Mouse (Mus musculus) CH12.LX (cell line): ENCODE measurements around the gene Tmprss3. TPM values are rescaled to one million over a fixed set of nuclear protein-coding genes. Genes with fewer than 3 reads are reported as not detected.

Source experiments
- DNase-seq: peaks from one replicate; pipeline ENCODE4 v3.0.0-alpha.2; 2013; ENCODE audit errors: extremely low read depth
- H3K27ac ChIP-seq: 2 replicates; pipeline ENCODE4 v1.5.1; 2012; ENCODE audit warnings: low read depth, mild to moderate bottlenecking, control low read depth, moderate library complexity; ENCODE audit not compliant: insufficient read depth
- H3K27me3 ChIP-seq: replicated peaks from 2 replicates; pipeline ENCODE3; 2012; ENCODE audit warnings: inconsistent platforms
- H3K36me3 ChIP-seq, 2 experiments: replicated peaks in 1 of 2; 2 replicates each; pipeline versions ENCODE3 to v1.6.1; 2012; ENCODE audit warnings: inconsistent platforms in 1 of 2, low read length in 1 of 2, mild to moderate bottlenecking in 1 of 2, mixed read lengths in 1 of 2, moderate library complexity in 1 of 2; ENCODE audit not compliant: control insufficient read depth in 1 of 2, insufficient read depth in 1 of 2
- H3K4me1 ChIP-seq, 2 experiments: 2 replicates each; pipeline ENCODE4 v1.6.1; 2012; ENCODE audit warnings: inconsistent platforms in 1 of 2, moderate library complexity in 1 of 2; ENCODE audit not compliant: insufficient read depth in 2 of 2, control insufficient read depth in 1 of 2
- H3K4me2 ChIP-seq: 2 replicates; pipeline ENCODE4 v1.6.1; 2012; ENCODE audit warnings: low read depth, mild to moderate bottlenecking, control low read depth; ENCODE audit not compliant: poor library complexity, insufficient read depth, severe bottlenecking
- H3K4me3 ChIP-seq, 3 experiments: fragments of 150-350 bp in 1 of 3; sonication (generic) in 1 of 3; replicated peaks in 1 of 3; 2 replicates each; pipeline versions ENCODE3 to v1.5.1; 2011 to 2012; ENCODE audit warnings: low read depth in 2 of 3, low read length in 2 of 3, mild to moderate bottlenecking in 2 of 3, moderate library complexity in 2 of 3, control low read depth in 1 of 3, improper control_type of control experiment in 1 of 3, inconsistent platforms in 1 of 3, mixed read lengths in 1 of 3; ENCODE audit not compliant: poor library complexity in 1 of 3
- H3K79me2 ChIP-seq: replicated peaks from 2 replicates; pipeline ENCODE4 v1.6.1; 2012; ENCODE audit warnings: mild to moderate bottlenecking, moderate library complexity; ENCODE audit not compliant: control insufficient read depth, poor library complexity, insufficient read depth, severe bottlenecking; ENCODE audit errors: extremely low read depth
- H3K9ac ChIP-seq: 2 replicates; pipeline ENCODE4 v1.6.1; 2012; ENCODE audit warnings: low read depth, mild to moderate bottlenecking, control low read depth, moderate library complexity; ENCODE audit not compliant: insufficient read depth
- H3K9me3 ChIP-seq: replicated peaks from 2 replicates; pipeline ENCODE3; 2012; ENCODE audit warnings: low read length, inconsistent platforms, mixed read lengths
- BHLHE40 ChIP-seq: IDR thresholded peaks from 2 replicates; pipeline ENCODE4 v1.6.1; 2011; ENCODE audit warnings: mild to moderate bottlenecking, low read depth, low read length, improper control_type of control experiment
- CHD1 ChIP-seq: IDR thresholded peaks from 2 replicates; pipeline ENCODE4 v1.6.1; 2012; ENCODE audit warnings: low read depth, low read length, improper control_type of control experiment, inconsistent platforms
- CHD2 ChIP-seq: IDR thresholded peaks from 2 replicates; pipeline ENCODE4 v1.6.1; 2011; ENCODE audit warnings: low read length, improper control_type of control experiment
- CTCF ChIP-seq, 2 experiments: IDR thresholded peaks in 1 of 2; conservative IDR thresholded peaks in 1 of 2; 2 replicates each; pipeline ENCODE4 v1.5.1; 2011 to 2012; ENCODE audit warnings: low read depth in 2 of 2, low read length in 2 of 2, improper control_type of control experiment in 1 of 2, inconsistent platforms in 1 of 2, mild to moderate bottlenecking in 1 of 2, moderate library complexity in 1 of 2
- E2F4 ChIP-seq: IDR thresholded peaks from 2 replicates; pipeline ENCODE4 v1.6.1; 2011; ENCODE audit warnings: low read depth, low read length, improper control_type of control experiment; ENCODE audit not compliant: insufficient replicate concordance
- ELF1 ChIP-seq: IDR thresholded peaks from 2 replicates; pipeline ENCODE4 v1.6.1; 2014; ENCODE audit warnings: low read depth, mild to moderate bottlenecking, inconsistent platforms, low read length, improper control_type of control experiment
- EP300 ChIP-seq: IDR thresholded peaks from 2 replicates; pipeline ENCODE4 v1.6.1; 2011; ENCODE audit warnings: low read length, improper control_type of control experiment
- GABPA ChIP-seq: IDR thresholded peaks from 2 replicates; pipeline ENCODE4 v1.6.1; 2012; ENCODE audit warnings: low read depth, low read length, improper control_type of control experiment, inconsistent platforms; ENCODE audit not compliant: insufficient replicate concordance
- HCFC1 ChIP-seq: IDR thresholded peaks from 2 replicates; pipeline ENCODE4 v1.6.1; 2012; ENCODE audit warnings: low read depth, mild to moderate bottlenecking, inconsistent platforms, low read length, improper control_type of control experiment
- IRF4 ChIP-seq: IDR thresholded peaks from 2 replicates; pipeline ENCODE4 v1.6.1; 2014; ENCODE audit warnings: low read depth, mild to moderate bottlenecking, inconsistent platforms, low read length, improper control_type of control experiment
- JUN ChIP-seq: IDR thresholded peaks from 2 replicates; pipeline ENCODE4 v1.6.1; 2011; ENCODE audit warnings: low read depth, mild to moderate bottlenecking, low read length, improper control_type of control experiment, moderate library complexity; ENCODE audit not compliant: insufficient read depth
- JUND ChIP-seq: conservative IDR thresholded peaks from 2 replicates; pipeline ENCODE4 v1.6.1; 2011; ENCODE audit warnings: low read depth, low read length, improper control_type of control experiment
- KAT2A ChIP-seq: IDR thresholded peaks from 2 replicates; pipeline ENCODE4 v1.6.1; 2012; ENCODE audit warnings: low read length, improper control_type of control experiment, inconsistent platforms; ENCODE audit not compliant: insufficient replicate concordance
- MAFK ChIP-seq: IDR thresholded peaks from 2 replicates; pipeline ENCODE4 v1.6.1; 2011; ENCODE audit warnings: low read length, improper control_type of control experiment; ENCODE audit not compliant: insufficient replicate concordance
- MAX ChIP-seq: IDR thresholded peaks from 2 replicates; pipeline ENCODE4 v1.6.1; 2011; ENCODE audit warnings: low read length, improper control_type of control experiment
- MXI1 ChIP-seq: IDR thresholded peaks from 2 replicates; pipeline ENCODE4 v1.6.1; 2011; ENCODE audit warnings: mild to moderate bottlenecking, low read depth, low read length, improper control_type of control experiment
- PAX5 ChIP-seq: IDR thresholded peaks from 2 replicates; pipeline ENCODE4 v1.6.1; 2012; ENCODE audit warnings: low read length, inconsistent platforms, mixed read lengths
- POLR2A ChIP-seq: IDR thresholded peaks from 2 replicates; pipeline ENCODE4 v1.6.1; 2011; ENCODE audit warnings: low read depth, mild to moderate bottlenecking, improper control_type of control experiment, low read length
- RAD21 ChIP-seq: IDR thresholded peaks from 2 replicates; pipeline ENCODE4 v1.6.1; 2011; ENCODE audit warnings: low read depth, mild to moderate bottlenecking, low read length, improper control_type of control experiment, moderate library complexity
- SMC3 ChIP-seq: IDR thresholded peaks from 2 replicates; pipeline ENCODE4 v1.6.1; 2011; ENCODE audit warnings: low read depth, low read length, improper control_type of control experiment
- USF2 ChIP-seq: conservative IDR thresholded peaks from 2 replicates; pipeline ENCODE4 v1.6.1; 2011; ENCODE audit warnings: low read depth, low read length, improper control_type of control experiment
- ZC3H11A ChIP-seq: IDR thresholded peaks from 2 replicates; pipeline ENCODE4 v1.6.1; 2012; ENCODE audit warnings: low read depth, mild to moderate bottlenecking, inconsistent platforms, low read length, improper control_type of control experiment
- ZMIZ1 ChIP-seq: IDR thresholded peaks from 2 replicates; pipeline ENCODE4 v1.6.1; 2012; ENCODE audit warnings: low read depth, mild to moderate bottlenecking, inconsistent platforms, low read length, improper control_type of control experiment
- ZNF384 ChIP-seq: IDR thresholded peaks from 2 replicates; pipeline ENCODE4 v1.6.1; 2012; ENCODE audit warnings: low read depth, low read length, improper control_type of control experiment, inconsistent platforms
- dilution Hi-C: fragments of 300-500 bp; cut with MboI; formaldehyde crosslinking; loops from 2 replicates; pipeline ENCODE4 v1.14.3; 2020; ENCODE audit warnings: low sequenced_read_pairs; ENCODE audit not compliant: extremely low pct_unique_long_range_greater_than_20kb, extremely low pct_ligation_motif_present
- in situ Hi-C: fragments of 300-500 bp; cut with MboI; formaldehyde crosslinking; loops from 3 replicates; pipeline ENCODE4 v1.14.3; 2019; ENCODE audit warnings: low sequenced_read_pairs, low pct_ligation_motif_present, low pct_unique_long_range_greater_than_20kb, mixed read lengths
- polyA plus RNA-seq: library from polyadenylated mRNA; unstranded; fragments of >175 nt; gene quantifications from 2 replicates; pipeline ENCODE4 v1.2.1, GENCODE M21; 2012; ENCODE audit warnings: low read depth; ENCODE audit not compliant: insufficient read length
- total RNA-seq, 2 experiments: library from RNA; depleted of rRNA; stranded (reverse); fragments of 300-350 nt in 1 of 2; fragments of >200 nt in 1 of 2; gene quantifications; 2 replicates each; pipeline ENCODE4 v1.2.3; 2012 to 2014

The Tmprss3 gene
- total and polyA plus RNA-seq, 3 experiments, result not detected

DNA sequence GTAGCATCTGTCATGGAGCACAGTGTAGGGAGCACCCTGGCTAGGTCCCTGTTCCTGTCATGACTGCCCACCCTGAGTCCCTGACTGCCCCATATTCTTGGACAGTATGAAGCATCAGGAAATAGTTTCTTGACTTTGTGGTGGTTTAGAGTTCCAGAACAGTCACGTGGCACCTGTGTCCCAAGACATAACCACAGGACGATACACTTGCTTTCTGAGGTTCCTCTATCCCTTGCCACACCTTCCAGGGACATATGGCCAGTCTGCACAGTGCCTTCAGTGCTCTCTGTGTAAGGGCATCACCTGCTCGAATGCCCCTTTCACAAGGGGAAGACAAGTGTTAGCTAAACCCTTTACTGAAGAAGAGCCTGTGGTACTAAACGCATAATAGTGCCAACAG, 17.3 kb downstream of the Tmprss3 start:
- Histone ChIP-seq H3K9ac (no peak overlapping the region), H3K4me1 (peaks cover 9 to 28% of the 10 kb centered on the region in 2 experiments), H3K27me3 (peaks cover 5% of the 10 kb centered on the region), H3K79me2 (no peaks in the 10 kb centered on the region), H3K27ac (no peak overlapping the region), H3K4me3 (no peak overlapping the region), H3K36me3 (no peaks in the 10 kb centered on the region), H3K9me3 (no peaks in the 10 kb centered on the region), H3K4me2 (no peak overlapping the region)
- TF ChIP-seq PAX5, result no peak
- no peak for TF ChIP-seq EP300
- TF ChIP-seq MXI1, result no peak
- no peak for TF ChIP-seq ZNF384
- TF ChIP-seq RAD21, result no peak
- no peak for TF ChIP-seq ELF1
- TF ChIP-seq GABPA, result no peak
- no peak for TF ChIP-seq JUN
- TF ChIP-seq KAT2A, result no peak
- no peak for TF ChIP-seq CHD2
- TF ChIP-seq ZMIZ1, result no peak
- TF ChIP-seq MAX, result no peak
- no peak for TF ChIP-seq JUND
- TF ChIP-seq MAFK, result no peak
- no peak for TF ChIP-seq CTCF (conservative IDR thresholded peaks at IDR 0.05 in 1 of 2, IDR thresholded peaks at IDR 0.05 in 1 of 2; ENCODE audit: low read depth in 2 of 2, low read length in 2 of 2)
- in situ Hi-C loops, result no loop called here
- dilution Hi-C loops, result no loop called here
- DNase-seq, result no peak

DNA sequence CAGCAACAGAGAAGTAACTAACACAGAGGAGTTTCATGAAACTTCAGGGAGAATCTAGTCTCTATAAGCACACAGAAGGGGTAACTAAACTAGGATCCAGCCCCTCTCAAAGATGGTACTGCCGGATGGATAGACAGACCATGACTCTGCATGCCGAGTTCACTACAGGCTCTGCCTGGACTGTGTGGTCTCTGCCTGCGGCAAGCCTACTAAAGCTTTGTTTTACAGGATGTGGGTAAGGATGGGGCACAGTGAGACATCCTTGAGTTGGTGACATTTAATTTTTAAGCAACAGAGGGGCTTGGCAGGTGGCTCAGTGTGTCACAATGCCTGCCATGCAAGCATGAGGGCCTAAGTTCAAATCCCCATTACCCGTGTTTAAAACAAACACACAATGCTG, 22.5 kb downstream of the Tmprss3 start:
- in situ Hi-C loops, result no loop called here
- Histone ChIP-seq H3K4me2 (no peak overlapping the region), H3K27me3 (peaks cover 14% of the 10 kb centered on the region), H3K4me1 (peaks cover 0 to 1% of the 10 kb centered on the region in 2 experiments; a peak in 1 of 4 replicates), H3K9ac (no peak overlapping the region), H3K79me2 (no peaks in the 10 kb centered on the region), H3K36me3 (no peaks in the 10 kb centered on the region), H3K9me3 (peaks cover 4% of the 10 kb centered on the region), H3K27ac (no peak overlapping the region), H3K4me3 (no peak overlapping the region)
- no peak for DNase-seq
- dilution Hi-C loops, result no loop called here
- TF ChIP-seq HCFC1, result no peak
- TF ChIP-seq ZMIZ1, result no peak
- no peak for TF ChIP-seq JUN
- TF ChIP-seq ZNF384, result no peak
- TF ChIP-seq USF2, result no peak
- TF ChIP-seq ZC3H11A, result no peak
- TF ChIP-seq E2F4, result no peak
- no peak for TF ChIP-seq SMC3
- no peak for TF ChIP-seq MXI1
- TF ChIP-seq GABPA, result no peak
- no peak for TF ChIP-seq BHLHE40
- no peak for TF ChIP-seq IRF4
- TF ChIP-seq POLR2A, result no peak
- TF ChIP-seq CHD1, result no peak
